Mouse (Mus musculus) neural tube, embryonic 12.5 days (tissue): ENCODE measurements around the gene Utp11. TPM values are rescaled to one million over a fixed set of nuclear protein-coding genes. Genes with fewer than 3 reads are reported as not detected.
A peak's percentile ranks its signal among the peaks of the same experiment; 100 is the strongest.

Experiments
- ATAC-seq: fragments of 200-750 bp; cut with Nextera tagmentation; 2 replicates; pipeline ENCODE4 v1.8.0; 2017; ENCODE audit warnings: low read depth, mild to moderate bottlenecking, moderate TSS enrichment, moderate library complexity; ENCODE audit not compliant: low FRiP score
- H3K27ac ChIP-seq: fragments of 300-500 bp; sonication (generic); 2 replicates; pipeline ENCODE4 v1.5.1; 2016
- H3K27me3 ChIP-seq: fragments of 300-500 bp; sonication (generic); replicated peaks from 2 replicates; pipeline ENCODE4 v1.6.1; 2016; ENCODE audit warnings: mild to moderate bottlenecking
- H3K36me3 ChIP-seq: fragments of 300-500 bp; sonication (generic); 2 replicates; pipeline ENCODE4 v1.6.1; 2016; ENCODE audit warnings: mild to moderate bottlenecking
- H3K4me1 ChIP-seq: fragments of 300-500 bp; sonication (generic); 2 replicates; pipeline ENCODE4 v1.6.1; 2016
- H3K4me2 ChIP-seq: fragments of 300-500 bp; sonication (generic); replicated peaks from 2 replicates; pipeline ENCODE4 v1.6.1; 2016; ENCODE audit warnings: mild to moderate bottlenecking
- H3K4me3 ChIP-seq: fragments of 300-500 bp; sonication (generic); 2 replicates; pipeline ENCODE4 v1.5.1; 2016
- H3K9ac ChIP-seq: fragments of 300-500 bp; sonication (generic); 2 replicates; pipeline ENCODE4 v1.6.1; 2016; ENCODE audit warnings: mild to moderate bottlenecking
- H3K9me3 ChIP-seq: fragments of 300-500 bp; sonication (generic); 2 replicates; pipeline ENCODE4 v1.6.1; 2016; ENCODE audit warnings: mild to moderate bottlenecking
- WGBS: fragments of 180-500 bp; shearing (Covaris S2); methylation state at CpG from one replicate; pipeline ENCODE4 v1.1.7; 2016; 5-methylcytosine and 5-hydroxymethylcytosine counted together
- polyA plus RNA-seq: library from polyadenylated mRNA; unstranded; fragments of >200 nt; fragmentation: Nextera tagmentation; extraction: Ambion mirVana; gene quantifications from 2 replicates; pipeline ENCODE4 v1.2.1, GENCODE M21; 2016

Gene Utp11
- polyA plus RNA-seq, 1 experiment from 2014 or later, result 58.5 TPM

DNA sequence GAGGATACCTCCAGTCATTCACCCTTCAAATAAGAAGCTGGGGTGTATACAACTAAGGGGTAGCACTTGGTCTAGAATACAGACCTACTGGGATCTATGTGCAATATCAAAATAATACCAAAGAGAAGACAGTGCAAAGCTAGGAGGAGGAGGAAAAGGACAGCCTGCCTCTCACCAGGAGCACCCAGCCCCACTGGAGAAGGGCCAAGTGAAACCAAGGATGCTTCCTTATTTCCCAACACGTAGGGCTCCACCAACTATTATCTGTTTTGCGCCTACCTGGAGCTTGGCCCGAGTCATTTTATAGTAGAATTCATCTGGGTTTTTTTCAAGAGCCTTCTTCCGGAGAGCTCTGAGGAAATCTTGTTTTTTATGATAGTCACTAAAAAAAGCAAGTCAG, 9.9 kb downstream of the Utp11 start:
- Histone ChIP-seq H3K27me3 (no peaks in the 10 kb centered on the region), H3K36me3 (peaks cover 67% of the 10 kb centered on the region), H3K27ac (no peak overlapping the region), H3K9ac (no peak overlapping the region), H3K9me3 (no peaks in the 10 kb centered on the region), H3K4me3 (no peak overlapping the region), H3K4me2 (no peak overlapping the region), H3K4me1 (no peaks in the 10 kb centered on the region)
- no peak for ATAC-seq
- WGBS, result 92% methylated on average over 4 of the region's 4 CpGs

DNA sequence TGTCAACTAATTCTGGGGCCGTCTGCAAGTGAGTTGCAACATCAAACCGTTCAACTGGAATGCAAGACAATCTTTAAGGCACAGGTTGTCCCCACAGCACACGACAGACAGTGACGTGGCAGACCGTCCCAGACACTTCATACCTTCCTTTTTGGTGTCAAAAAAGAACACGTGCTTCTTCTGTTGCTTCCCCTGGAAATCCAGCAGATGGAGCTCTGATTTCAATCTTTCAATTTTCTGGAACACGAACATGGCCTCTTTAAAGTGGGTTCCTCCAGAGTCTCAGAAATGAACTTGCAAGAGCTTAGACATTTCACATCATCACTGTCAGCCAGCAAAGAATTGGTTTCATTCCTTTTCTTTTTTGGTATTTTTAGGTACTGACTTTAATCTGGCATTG, 11.1 kb downstream of the Utp11 start:
- WGBS, result 69% methylated on average over 7 of the region's 7 CpGs
- no peak overlapping the region for H3K4me3 ChIP-seq
- no peak for ATAC-seq
- H3K27ac ChIP-seq, result no peak overlapping the region
- peaks cover 74% of the 10 kb centered on the region for H3K36me3 ChIP-seq
- no peaks in the 10 kb centered on the region for H3K27me3 ChIP-seq
- H3K4me1 ChIP-seq, result no peaks in the 10 kb centered on the region
- H3K9me3 ChIP-seq, result no peaks in the 10 kb centered on the region
- H3K4me2 ChIP-seq, result no peak overlapping the region
- H3K9ac ChIP-seq, result no peak overlapping the region

DNA sequence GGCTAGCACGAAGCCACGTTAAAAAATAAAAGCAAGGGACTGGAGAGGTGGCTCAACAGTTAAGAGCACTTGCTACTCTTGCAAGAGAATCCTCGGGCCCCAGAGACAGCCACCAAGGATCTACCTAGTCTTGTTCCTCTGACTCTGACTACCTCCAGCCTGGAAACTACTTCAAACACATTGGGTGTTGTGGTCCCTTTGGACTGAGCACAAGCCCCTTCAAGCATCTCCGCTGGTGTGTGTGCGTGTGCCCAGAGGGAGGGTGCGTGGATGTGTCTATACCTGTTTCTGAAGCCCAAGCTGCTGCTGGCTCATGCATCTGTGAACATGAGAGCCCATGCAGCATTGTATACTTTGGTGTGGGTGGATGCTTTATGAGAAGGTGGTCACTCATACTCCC, 17.4 kb downstream of the Utp11 start:
- WGBS, result 83% methylated on average over 6 of the region's 6 CpGs
- ATAC-seq, result no peak

DNA sequence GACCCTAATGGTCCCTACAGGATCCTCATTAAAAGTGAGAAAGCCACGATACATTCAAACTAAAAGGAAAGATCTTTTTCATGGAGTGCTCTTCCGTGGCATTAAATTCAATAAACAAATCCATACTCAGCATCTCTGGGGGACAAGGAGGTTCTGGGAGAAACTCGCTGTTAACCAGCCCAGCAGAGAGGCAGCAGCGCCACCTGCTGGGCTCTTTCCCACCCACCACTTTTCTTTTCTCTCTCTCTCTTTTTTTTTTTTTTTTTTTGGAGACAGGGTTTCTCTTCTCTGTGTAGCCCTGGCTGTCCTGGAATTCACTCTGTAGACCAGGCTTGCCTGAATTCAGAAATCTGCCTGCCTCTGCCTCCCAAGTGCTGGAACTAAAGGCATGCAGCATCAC, 18.4 kb downstream of the Utp11 start:
- Histone ChIP-seq H3K9ac (no peak overlapping the region), H3K36me3 (peaks cover 27% of the 10 kb centered on the region), H3K27ac (no peak overlapping the region), H3K9me3 (no peaks in the 10 kb centered on the region), H3K27me3 (peaks cover 34% of the 10 kb centered on the region), H3K4me1 (peaks cover 34% of the 10 kb centered on the region), H3K4me2 (no peak overlapping the region), H3K4me3 (no peak overlapping the region)
- no peak for ATAC-seq
- WGBS, result 2% methylated on average over 4 of the region's 4 CpGs

More for the DNA sequence above, 17.4 kb downstream of the Utp11 start:
- H3K9me3 ChIP-seq, result no peaks in the 10 kb centered on the region
- peaks cover 34% of the 10 kb centered on the region for H3K4me1 ChIP-seq
- H3K27ac ChIP-seq, result no peak overlapping the region
- peaks cover 35% of the 10 kb centered on the region for H3K36me3 ChIP-seq
- H3K4me2 ChIP-seq, result no peak overlapping the region
- H3K27me3 ChIP-seq, result peaks cover 25% of the 10 kb centered on the region
- H3K4me3 ChIP-seq, result no peak overlapping the region
- H3K9ac ChIP-seq, result no peak overlapping the region

DNA sequence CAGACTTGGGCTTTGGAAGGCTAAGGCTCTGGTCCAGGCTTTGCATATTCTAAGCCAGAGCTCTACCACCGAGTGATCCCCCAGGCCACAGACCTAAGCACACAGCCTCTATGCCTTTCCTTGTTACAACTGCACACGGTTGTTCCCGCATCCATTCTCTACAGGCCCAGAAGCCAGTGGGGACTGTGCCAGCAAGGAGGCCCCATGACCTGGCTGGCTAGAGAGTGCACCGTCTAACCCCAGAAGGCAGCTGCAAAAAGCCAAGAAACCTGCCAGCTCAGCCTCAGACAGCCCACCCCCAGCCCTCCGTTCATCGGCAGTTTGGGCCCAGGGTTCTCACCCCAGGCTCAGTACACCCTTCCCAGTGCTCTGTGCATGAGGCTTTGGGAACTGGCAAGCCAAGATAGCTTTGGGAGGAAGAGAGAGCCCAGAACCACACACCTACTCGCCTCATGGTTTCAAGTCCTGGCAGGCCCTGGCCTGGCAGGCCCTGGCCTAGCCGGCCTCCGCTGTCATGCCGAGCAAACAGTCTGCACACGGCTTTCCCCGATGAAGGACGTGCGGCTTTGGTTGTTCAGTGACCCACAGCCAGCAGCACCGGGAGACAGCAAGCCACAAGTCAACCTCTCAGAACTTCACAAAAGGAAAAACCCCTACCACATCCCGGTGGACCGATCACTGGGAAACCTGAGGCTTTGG, 18.9 kb downstream of the Utp11 start:
- H3K27ac ChIP-seq, result no peak overlapping the region
- peaks cover 36% of the 10 kb centered on the region for H3K27me3 ChIP-seq
- WGBS, result 69% methylated on average over 17 of the region's 17 CpGs
- no peak overlapping the region for H3K9ac ChIP-seq
- no peak overlapping the region for H3K4me2 ChIP-seq
- no peaks in the 10 kb centered on the region for H3K9me3 ChIP-seq
- H3K4me1 ChIP-seq, result peaks cover 34% of the 10 kb centered on the region
- peaks cover 21% of the 10 kb centered on the region for H3K36me3 ChIP-seq
- H3K4me3 ChIP-seq, result no peak overlapping the region
- ATAC-seq, result 0 out of 2 replicates have a peak, but pooled peaks have one; percentile 7

DNA sequence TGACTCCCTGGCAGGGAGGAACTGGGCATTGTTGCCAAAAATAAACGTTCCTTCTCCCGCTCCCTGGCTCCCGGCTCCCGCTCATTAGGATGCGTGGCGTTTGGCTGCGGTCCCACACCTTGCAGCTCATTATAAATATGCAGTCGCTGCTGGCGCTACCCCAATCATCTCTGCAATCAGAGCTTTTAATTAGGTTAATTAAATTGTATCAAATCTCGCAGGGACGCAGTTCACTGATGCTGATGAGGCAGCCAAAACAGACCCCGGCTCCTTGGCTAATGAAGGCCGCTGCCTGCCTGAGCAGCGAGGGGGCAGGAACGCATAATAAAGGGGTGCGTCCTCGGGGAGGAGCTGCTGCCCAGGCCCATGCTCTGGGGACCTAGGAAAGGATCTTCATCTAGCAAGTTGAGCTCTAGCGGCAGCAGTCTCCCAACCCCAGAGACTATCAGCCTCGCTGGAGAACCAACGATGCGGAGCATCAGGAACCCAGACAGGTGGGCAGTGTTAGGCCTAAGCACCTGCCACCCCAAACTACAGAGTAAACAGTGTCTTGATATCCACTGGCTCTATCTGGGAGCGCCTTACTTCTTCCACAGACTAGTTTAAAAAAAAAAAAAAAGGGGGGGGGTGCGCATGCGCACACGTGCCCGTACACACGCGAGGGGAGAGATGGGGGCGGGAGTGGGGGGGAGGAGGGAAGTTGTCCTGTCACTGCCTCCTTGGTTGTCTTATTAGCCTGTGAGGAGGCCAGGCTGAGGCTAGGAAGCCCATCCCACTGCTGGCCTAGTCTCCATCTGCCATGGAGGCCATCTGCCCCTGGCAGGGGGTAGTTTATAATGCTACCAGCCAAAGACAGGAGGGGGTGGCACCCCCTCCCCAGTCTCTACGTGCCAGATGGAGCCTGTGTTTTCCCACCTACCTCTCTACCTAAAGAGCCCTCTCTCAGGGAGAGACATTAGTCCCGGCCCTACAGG, 20.8 kb downstream of the Utp11 start:
- 2% methylated on average over 26 of the region's 31 CpGs for WGBS
- Histone ChIP-seq H3K9ac (0 out of 2 replicates have a peak overlapping the region, but pooled peaks have one; percentile 14), H3K9me3 (no peaks in the 10 kb centered on the region), H3K4me2 (peak overlapping the region; percentile 52), H3K27ac (no peak overlapping the region; the same call in 1 of the 2 replicates), H3K4me1 (peaks cover 44% of the 10 kb centered on the region), H3K4me3 (peak overlapping the region; percentile 19), H3K36me3 (peaks cover 9% of the 10 kb centered on the region), H3K27me3 (peaks cover 45% of the 10 kb centered on the region)
- ATAC-seq, result no peak; the same call in none of the 2 replicates

DNA sequence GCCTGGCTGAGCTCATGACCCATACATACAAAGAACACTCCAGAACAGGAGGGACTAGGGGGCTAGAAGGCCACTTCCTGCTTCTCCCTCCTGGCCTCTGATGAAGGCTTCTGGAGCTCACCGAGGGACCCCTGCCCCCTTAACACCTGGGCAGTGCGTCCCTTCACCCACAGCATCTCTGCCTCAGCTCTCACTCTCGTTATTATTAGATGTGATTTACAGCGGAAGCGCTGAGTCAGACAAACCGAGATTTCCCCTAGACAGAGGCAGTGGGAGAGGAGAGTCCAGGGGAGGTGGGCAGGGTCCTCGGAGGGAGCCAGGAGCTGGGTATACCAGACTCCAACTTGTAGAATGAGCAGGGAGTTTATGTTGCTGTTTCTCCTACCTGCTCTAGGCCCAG, 21.8 kb downstream of the Utp11 start:
- 0 out of 2 replicates have a peak, but pooled peaks cover 4% of the 10 kb centered on the region for H3K36me3 ChIP-seq
- peaks cover 53% of the 10 kb centered on the region for H3K27me3 ChIP-seq
- H3K9me3 ChIP-seq, result no peaks in the 10 kb centered on the region
- peaks cover 52% of the 10 kb centered on the region for H3K4me1 ChIP-seq
- H3K27ac ChIP-seq, result no peak overlapping the region
- H3K4me2 ChIP-seq, result no peak overlapping the region; the same call in 1 of the 2 replicates
- no peak overlapping the region for H3K9ac ChIP-seq
- no peak overlapping the region for H3K4me3 ChIP-seq
- no peak for ATAC-seq
- WGBS, result 24% methylated on average over 7 of the region's 7 CpGs

DNA sequence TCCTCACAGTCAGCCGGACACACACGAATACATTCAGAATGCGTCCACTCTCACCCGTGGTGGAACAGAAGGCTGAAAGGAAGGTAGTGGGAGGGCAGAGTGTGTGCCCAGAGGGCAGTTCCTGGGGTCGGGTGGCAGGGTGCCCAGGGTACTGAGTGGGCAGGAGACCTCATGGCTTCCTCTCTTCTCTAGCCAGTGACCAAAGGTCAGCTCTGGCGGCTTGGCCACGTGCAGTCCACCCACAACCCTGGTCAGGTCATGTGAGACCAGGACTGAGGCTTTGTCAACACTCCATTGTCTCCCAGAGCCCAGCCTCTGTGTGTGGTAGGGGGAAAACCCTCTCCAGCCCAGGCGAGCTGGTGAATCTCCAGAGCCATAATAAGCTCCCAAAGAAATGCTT, 23.2 kb downstream of the Utp11 start:
- H3K4me3 ChIP-seq, result no peak overlapping the region
- peaks cover 65% of the 10 kb centered on the region for H3K27me3 ChIP-seq
- H3K4me1 ChIP-seq, result peaks cover 52% of the 10 kb centered on the region
- H3K9me3 ChIP-seq, result no peaks in the 10 kb centered on the region
- no peak overlapping the region for H3K27ac ChIP-seq
- 69% methylated on average over 8 of the region's 8 CpGs for WGBS
- no peak overlapping the region for H3K9ac ChIP-seq
- no peak overlapping the region for H3K4me2 ChIP-seq
- H3K36me3 ChIP-seq, result no peaks in the 10 kb centered on the region
- no peak for ATAC-seq

DNA sequence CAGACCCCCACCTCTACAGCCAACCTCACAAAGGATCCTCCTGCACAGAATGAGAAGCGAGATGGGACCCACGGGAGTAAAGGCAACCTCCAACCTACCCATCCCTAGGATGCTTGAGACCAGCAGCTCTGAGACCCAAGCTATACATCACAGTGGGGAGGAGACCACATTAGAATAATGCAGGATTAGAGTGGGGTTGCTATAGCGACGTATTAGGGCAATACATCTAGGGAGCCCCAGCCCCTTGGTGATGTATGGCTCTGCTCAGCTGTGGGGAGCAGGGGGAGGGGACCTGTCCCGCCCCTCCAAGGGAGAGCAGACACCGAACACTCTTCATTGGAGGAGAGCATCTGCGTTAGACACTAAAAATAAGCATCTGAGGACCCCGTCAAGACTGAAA, 25.3 kb downstream of the Utp11 start:
- Histone ChIP-seq H3K4me3 (no peak overlapping the region), H3K36me3 (no peaks in the 10 kb centered on the region), H3K4me2 (peak overlapping the region; percentile 36), H3K9me3 (no peaks in the 10 kb centered on the region), H3K4me1 (peaks cover 38% of the 10 kb centered on the region), H3K9ac (no peak overlapping the region), H3K27me3 (peaks cover 72% of the 10 kb centered on the region), H3K27ac (peak overlapping the region; percentile 51)
- peak; percentile 91 for ATAC-seq
- WGBS, result 3% methylated on average over 8 of the region's 8 CpGs

DNA sequence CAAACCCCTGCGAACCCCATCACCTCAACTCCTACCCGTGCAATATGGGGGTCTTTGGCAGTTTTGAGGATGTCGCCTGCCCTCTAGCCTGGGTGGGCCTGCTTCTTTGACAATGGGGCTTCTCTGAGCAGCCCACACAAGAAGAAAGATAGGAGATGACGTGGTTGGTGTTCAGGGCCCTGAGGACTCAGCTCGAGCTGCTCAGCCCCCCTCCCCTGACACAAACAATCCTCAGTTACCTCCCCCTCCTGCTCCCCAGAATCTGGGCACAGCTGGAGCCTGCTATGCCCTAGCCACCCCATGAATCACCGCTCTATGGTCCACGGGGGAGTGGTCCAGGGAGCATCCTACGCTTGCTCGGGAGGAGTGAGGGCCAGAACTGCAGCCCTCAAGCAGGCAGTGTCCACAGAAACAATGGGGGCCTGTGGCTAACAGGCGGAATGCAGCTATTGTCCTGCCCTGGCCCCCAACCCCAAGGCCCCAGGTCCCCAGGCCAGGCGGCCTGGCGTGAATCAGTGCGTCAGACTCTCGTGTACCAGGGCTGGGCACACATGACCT, 25.8 kb downstream of the Utp11 start:
- Histone ChIP-seq H3K4me2 (peak overlapping the region; percentile 36), H3K9me3 (no peaks in the 10 kb centered on the region), H3K4me3 (no peak overlapping the region), H3K27ac (peak overlapping the region; percentile 51), H3K36me3 (no peaks in the 10 kb centered on the region), H3K27me3 (peaks cover 76% of the 10 kb centered on the region), H3K9ac (peak overlapping the region; percentile 36; the same call in 1 of the 2 replicates), H3K4me1 (peaks cover 32% of the 10 kb centered on the region)
- WGBS, result 12% methylated on average over 14 of the region's 14 CpGs
- peak; percentile 38; the same call in 1 of the 2 replicates for ATAC-seq

DNA sequence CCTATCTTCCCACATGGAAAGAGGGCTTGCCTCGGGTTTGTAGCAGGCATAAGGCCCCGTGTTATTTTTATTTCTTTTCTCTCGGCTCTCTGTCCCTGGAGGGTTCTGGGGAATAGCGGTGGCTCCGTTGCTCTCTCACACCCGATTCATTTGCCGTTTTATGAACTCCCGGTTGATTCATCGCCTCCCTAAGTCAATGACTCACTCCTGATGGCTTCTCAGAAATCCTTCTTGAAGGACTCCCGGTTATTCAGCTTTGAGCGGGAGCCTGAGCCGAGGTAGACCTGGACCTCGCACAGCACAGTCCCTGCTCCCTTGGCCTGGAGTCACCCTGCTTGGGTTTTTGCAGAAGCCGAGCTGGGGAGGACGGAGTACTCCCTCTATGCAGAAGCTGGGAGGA, 28.8 kb downstream of the Utp11 start:
- Histone ChIP-seq H3K27me3 (peaks cover 77% of the 10 kb centered on the region), H3K36me3 (no peaks in the 10 kb centered on the region), H3K27ac (no peak overlapping the region), H3K4me1 (peaks cover 20% of the 10 kb centered on the region; the same call in 1 of the 2 replicates), H3K4me3 (no peak overlapping the region), H3K9me3 (no peaks in the 10 kb centered on the region), H3K9ac (no peak overlapping the region), H3K4me2 (peak overlapping the region; percentile 35)
- no peak for ATAC-seq
- 41% methylated on average over 15 of the region's 15 CpGs for WGBS

DNA sequence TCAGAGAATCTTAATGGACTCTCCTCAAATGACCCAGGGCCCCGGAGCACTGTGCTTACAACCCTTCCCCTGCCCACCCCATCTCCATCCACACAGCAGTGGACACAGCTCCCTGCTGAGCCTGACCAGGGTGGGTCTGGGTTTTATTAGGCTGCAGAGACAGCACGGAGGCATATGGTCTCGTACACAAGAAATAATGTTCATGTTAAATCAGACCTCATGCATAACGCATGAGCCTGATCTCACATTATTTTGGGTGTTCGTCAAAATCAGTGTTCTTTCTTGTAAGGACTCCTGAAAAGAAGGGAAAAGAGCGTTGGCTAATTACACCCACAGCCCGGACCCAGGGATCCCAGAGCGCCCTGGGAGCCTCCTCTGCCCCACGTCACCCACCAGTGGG, 29.2 kb downstream of the Utp11 start:
- Histone ChIP-seq H3K9ac (no peak overlapping the region), H3K4me2 (peak overlapping the region; percentile 35), H3K36me3 (no peaks in the 10 kb centered on the region), H3K27ac (no peak overlapping the region), H3K4me3 (no peak overlapping the region), H3K27me3 (peaks cover 78% of the 10 kb centered on the region), H3K9me3 (no peaks in the 10 kb centered on the region), H3K4me1 (peaks cover 24% of the 10 kb centered on the region)
- ATAC-seq, result no peak
- 36% methylated on average over 9 of the region's 9 CpGs for WGBS
